Mouse (Mus musculus): ENCODE measurements around the gene Pros1. TPM values are rescaled to one million over a fixed set of nuclear protein-coding genes. Genes with fewer than 3 reads are reported as not detected.

Gene Pros1
- polyA plus RNA-seq, 1 experiment from 2014 or later, result 24.2 TPM

DNA sequence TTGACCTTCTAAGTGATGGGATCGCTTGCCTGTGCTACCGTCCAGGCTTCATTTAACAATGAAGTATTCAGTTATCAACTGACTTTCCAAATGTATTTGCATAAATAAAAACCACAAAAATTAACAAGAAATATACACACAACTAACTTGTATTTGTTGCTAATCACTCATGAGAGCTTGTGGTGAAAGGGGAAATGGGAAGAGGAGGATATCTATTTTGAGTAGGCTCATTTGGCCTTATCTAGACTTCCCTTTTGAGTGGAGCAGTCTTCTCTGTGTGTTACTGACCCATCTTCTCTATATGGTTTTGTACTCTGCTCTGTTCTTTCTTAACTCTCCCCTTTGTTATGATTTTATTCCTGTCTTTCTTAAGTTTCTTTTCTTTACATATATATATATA lies 2.2 kb downstream of the Pros1 start:
- H3K4me2 ChIP-seq, result peak overlapping the region; percentile 43; the same call in 1 of the 2 replicates
- WGBS, result 66% methylated on average over 2 of the region's 2 CpGs
- no peak for DNase-seq (ENCODE audit: low spot score)
- no peak for ATAC-seq (replicated peaks; ENCODE audit: low FRiP score)
- H3K4me1 ChIP-seq (replicated peaks; ENCODE audit: control insufficient read depth, insufficient read depth, low read length), result peaks cover 3% of the 10 kb centered on the region
- no peak overlapping the region for H3K4me3 ChIP-seq (ENCODE audit: low read depth, low read length)
- H3K9ac ChIP-seq (ENCODE audit: low read depth, low read length), result no peak overlapping the region
- H3K36me3 ChIP-seq (ENCODE audit: control insufficient read depth, insufficient read depth, low read length), result no peaks in the 10 kb centered on the region
- H3K9me3 ChIP-seq (ENCODE audit: control insufficient read depth, low read length), result no peaks in the 10 kb centered on the region
- no peak overlapping the region for H3K27ac ChIP-seq (ENCODE audit: low read depth, low read length)
- H3K27me3 ChIP-seq (replicated peaks; ENCODE audit: control insufficient read depth, insufficient read depth, low read length), result no peaks in the 10 kb centered on the region

DNA sequence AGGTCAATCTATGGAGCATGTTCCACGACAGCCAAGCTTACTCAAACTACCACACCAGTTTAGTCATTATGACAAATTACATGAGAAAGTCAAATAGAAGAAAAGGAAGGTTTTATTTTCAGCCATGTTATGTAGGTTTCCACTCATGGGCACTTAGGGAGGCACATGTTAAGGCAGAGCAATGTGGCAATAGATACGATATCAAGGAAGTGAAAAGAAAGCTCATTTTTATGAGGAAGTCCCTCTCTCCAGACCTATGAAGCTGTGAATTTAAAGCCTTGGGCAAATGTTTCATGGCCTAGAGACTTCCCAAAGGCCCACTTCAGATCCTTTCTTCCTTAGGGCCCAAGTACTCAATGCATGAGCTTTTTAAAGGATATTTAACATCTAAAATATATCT lies 3.4 kb downstream of the Pros1 start:
- Histone ChIP-seq H3K4me2 (no peak overlapping the region), H3K4me3 (ENCODE audit: low read depth, low read length) (no peak overlapping the region), H3K9ac (ENCODE audit: low read depth, low read length) (no peak overlapping the region), H3K27ac (ENCODE audit: low read depth, low read length) (no peak overlapping the region), H3K4me1 (replicated peaks; ENCODE audit: control insufficient read depth, insufficient read depth, low read length) (peaks cover 3% of the 10 kb centered on the region), H3K36me3 (ENCODE audit: control insufficient read depth, insufficient read depth, low read length) (no peaks in the 10 kb centered on the region), H3K27me3 (replicated peaks; ENCODE audit: control insufficient read depth, insufficient read depth, low read length) (no peaks in the 10 kb centered on the region), H3K9me3 (ENCODE audit: control insufficient read depth, low read length) (no peaks in the 10 kb centered on the region)
- no peak for DNase-seq (ENCODE audit: low spot score)
- ATAC-seq (replicated peaks; ENCODE audit: low FRiP score), result no peak
- 59% methylated on average over 2 of the region's 2 CpGs for WGBS

- Histone ChIP-seq H3K27me3 (replicated peaks; ENCODE audit: control insufficient read depth, insufficient read depth, low read length) (no peaks in the 10 kb centered on the region), H3K9me3 (ENCODE audit: control insufficient read depth, low read length) (no peaks in the 10 kb centered on the region), H3K27ac (ENCODE audit: low read depth, low read length) (no peak overlapping the region), H3K9ac (ENCODE audit: low read depth, low read length) (no peak overlapping the region), H3K4me1 (replicated peaks; ENCODE audit: control insufficient read depth, insufficient read depth, low read length) (peaks cover 3% of the 10 kb centered on the region), H3K4me3 (ENCODE audit: low read depth, low read length) (no peak overlapping the region), H3K4me2 (no peak overlapping the region), H3K36me3 (ENCODE audit: control insufficient read depth, insufficient read depth, low read length) (no peaks in the 10 kb centered on the region)
- DNase-seq (ENCODE audit: low spot score), result no peak
- 89% methylated on average over 1 of the region's 1 CpGs for WGBS
- no peak for ATAC-seq (replicated peaks; ENCODE audit: low FRiP score)
These were observed 3.9 kb downstream of the Pros1 start for GRCm38 (mm10) chr16:62858018-62858417.

DNA sequence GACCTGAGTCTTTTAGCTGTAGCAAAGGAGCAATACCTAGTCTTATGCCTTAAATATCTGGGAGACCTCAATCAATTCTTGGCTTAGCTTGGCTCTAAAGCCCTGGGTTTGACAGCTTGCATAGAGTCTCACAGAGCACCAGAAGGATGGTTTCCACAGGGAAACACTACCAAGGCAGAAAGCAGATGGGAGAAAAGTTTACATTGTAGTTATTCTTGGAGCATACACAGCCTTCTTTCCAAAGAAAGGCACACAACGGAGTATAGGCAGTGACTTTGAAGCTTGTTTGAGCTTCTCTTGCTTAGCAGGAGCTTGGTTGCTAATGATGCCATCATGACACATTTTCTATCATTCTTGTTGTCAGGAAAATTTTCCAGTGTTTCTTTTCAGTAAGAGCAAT lies 6.0 kb downstream of the Pros1 start:
- no peaks in the 10 kb centered on the region for H3K27me3 ChIP-seq (replicated peaks; ENCODE audit: control insufficient read depth, insufficient read depth, low read length)
- ATAC-seq (replicated peaks; ENCODE audit: low FRiP score) (no peak), DNase-seq (ENCODE audit: low spot score) (no peak)
- 70% methylated on average over 1 of the region's 1 CpGs for WGBS
- H3K36me3 ChIP-seq (ENCODE audit: control insufficient read depth, insufficient read depth, low read length), result no peaks in the 10 kb centered on the region; the same call in 1 of the 2 replicates
- no peak overlapping the region for H3K4me2 ChIP-seq
- no peak overlapping the region for H3K9ac ChIP-seq (ENCODE audit: low read depth, low read length)
- no peak overlapping the region for H3K4me3 ChIP-seq (ENCODE audit: low read depth, low read length)
- H3K4me1 ChIP-seq (replicated peaks; ENCODE audit: control insufficient read depth, insufficient read depth, low read length), result peaks cover 3% of the 10 kb centered on the region
- no peaks in the 10 kb centered on the region for H3K9me3 ChIP-seq (ENCODE audit: control insufficient read depth, low read length)
- no peak overlapping the region for H3K27ac ChIP-seq (ENCODE audit: low read depth, low read length)

DNA sequence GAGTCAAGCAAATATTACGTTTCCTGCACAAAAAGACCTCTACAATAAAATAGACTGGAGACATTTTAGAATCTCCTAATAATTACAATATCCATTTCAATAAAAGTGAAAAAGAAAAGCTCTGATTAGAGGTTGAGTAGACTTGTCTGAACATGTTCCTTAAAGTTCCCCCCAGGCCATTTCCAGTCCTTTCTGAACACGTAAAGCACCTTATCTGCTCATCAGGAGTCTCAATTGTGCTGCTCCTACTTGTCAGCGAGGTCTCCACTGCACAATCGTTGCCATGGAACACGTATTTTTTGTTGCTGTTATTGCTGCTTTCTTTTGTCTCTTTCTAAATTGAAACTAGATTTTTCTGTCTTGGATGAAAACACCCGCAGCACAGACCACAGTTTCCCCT lies 7.3 kb downstream of the Pros1 start:
- no peaks in the 10 kb centered on the region for H3K9me3 ChIP-seq (ENCODE audit: control insufficient read depth, low read length)
- no peaks in the 10 kb centered on the region for H3K4me1 ChIP-seq (replicated peaks; ENCODE audit: control insufficient read depth, insufficient read depth, low read length)
- no peak overlapping the region for H3K9ac ChIP-seq (ENCODE audit: low read depth, low read length)
- H3K27ac ChIP-seq (ENCODE audit: low read depth, low read length), result no peak overlapping the region
- no peak overlapping the region; the same call in 1 of the 2 replicates for H3K4me2 ChIP-seq
- DNase-seq (ENCODE audit: low spot score) (no peak), ATAC-seq (replicated peaks; ENCODE audit: low FRiP score) (no peak)
- WGBS, result 60% methylated on average over 6 of the region's 6 CpGs
- H3K27me3 ChIP-seq (replicated peaks; ENCODE audit: control insufficient read depth, insufficient read depth, low read length), result no peaks in the 10 kb centered on the region
- no peaks in the 10 kb centered on the region; the same call in 1 of the 2 replicates for H3K36me3 ChIP-seq (ENCODE audit: control insufficient read depth, insufficient read depth, low read length)
- H3K4me3 ChIP-seq (ENCODE audit: low read depth, low read length), result no peak overlapping the region

GRCm38 (mm10) chr16:62872688-62873117 lies 18.6 kb downstream of the Pros1 start:
- no peak overlapping the region for H3K27ac ChIP-seq (ENCODE audit: low read depth, low read length)
- H3K4me1 ChIP-seq (replicated peaks; ENCODE audit: control insufficient read depth, insufficient read depth, low read length), result no peaks in the 10 kb centered on the region
- no peaks in the 10 kb centered on the region for H3K9me3 ChIP-seq (ENCODE audit: control insufficient read depth, low read length)
- DNase-seq (ENCODE audit: low spot score), result no peak
- no peak overlapping the region for H3K9ac ChIP-seq (ENCODE audit: low read depth, low read length)
- no peaks in the 10 kb centered on the region for H3K27me3 ChIP-seq (replicated peaks; ENCODE audit: control insufficient read depth, insufficient read depth, low read length)
- WGBS, result 80% methylated on average over 5 of the region's 5 CpGs
- H3K4me2 ChIP-seq, result no peak overlapping the region
- no peak for ATAC-seq (replicated peaks; ENCODE audit: low FRiP score)
- no peaks in the 10 kb centered on the region for H3K36me3 ChIP-seq (ENCODE audit: control insufficient read depth, insufficient read depth, low read length)
- no peak overlapping the region for H3K4me3 ChIP-seq (ENCODE audit: low read depth, low read length)

DNA sequence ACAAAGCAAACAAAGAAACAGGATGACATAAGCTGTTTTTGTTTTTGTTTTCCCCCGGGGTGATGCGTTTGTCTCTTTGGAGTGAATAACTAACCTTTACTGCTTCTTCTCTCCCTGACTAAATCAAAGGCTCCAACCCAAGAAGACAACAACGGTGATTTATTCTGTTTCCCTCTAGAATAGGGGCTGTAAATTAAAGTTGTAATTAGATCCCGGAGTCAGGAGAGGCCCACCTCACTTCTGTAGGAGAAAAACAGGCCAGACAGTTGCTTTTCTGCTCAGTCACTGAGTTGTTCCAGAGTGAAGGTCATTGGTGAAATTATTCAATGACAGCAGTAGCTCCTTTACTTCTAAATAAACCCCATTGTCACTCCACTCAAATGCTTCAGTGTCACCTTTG lies 19.1 kb downstream of the Pros1 start:
- no peak overlapping the region for H3K4me2 ChIP-seq
- H3K27ac ChIP-seq (ENCODE audit: low read depth, low read length), result no peak overlapping the region
- H3K27me3 ChIP-seq (replicated peaks; ENCODE audit: control insufficient read depth, insufficient read depth, low read length), result no peaks in the 10 kb centered on the region
- no peaks in the 10 kb centered on the region for H3K36me3 ChIP-seq (ENCODE audit: control insufficient read depth, insufficient read depth, low read length)
- H3K9me3 ChIP-seq (ENCODE audit: control insufficient read depth, low read length), result no peaks in the 10 kb centered on the region
- DNase-seq (ENCODE audit: low spot score), result no peak
- WGBS, result 79% methylated on average over 4 of the region's 4 CpGs
- no peaks in the 10 kb centered on the region for H3K4me1 ChIP-seq (replicated peaks; ENCODE audit: control insufficient read depth, insufficient read depth, low read length)
- no peak overlapping the region for H3K4me3 ChIP-seq (ENCODE audit: low read depth, low read length)
- no peak overlapping the region for H3K9ac ChIP-seq (ENCODE audit: low read depth, low read length)
- ATAC-seq (replicated peaks; ENCODE audit: low FRiP score), result no peak

GRCm38 (mm10) chr16:62874065-62874464 lies 20.0 kb downstream of the Pros1 start:
- H3K27ac ChIP-seq (ENCODE audit: low read depth, low read length), result no peak overlapping the region
- H3K4me1 ChIP-seq (replicated peaks; ENCODE audit: control insufficient read depth, insufficient read depth, low read length), result no peaks in the 10 kb centered on the region
- H3K9me3 ChIP-seq (ENCODE audit: control insufficient read depth, low read length), result no peaks in the 10 kb centered on the region
- 89% methylated on average over 6 of the region's 6 CpGs for WGBS
- H3K4me3 ChIP-seq (ENCODE audit: low read depth, low read length), result no peak overlapping the region
- DNase-seq (ENCODE audit: low spot score) (no peak), ATAC-seq (replicated peaks; ENCODE audit: low FRiP score) (no peak)
- H3K27me3 ChIP-seq (replicated peaks; ENCODE audit: control insufficient read depth, insufficient read depth, low read length), result no peaks in the 10 kb centered on the region
- no peaks in the 10 kb centered on the region for H3K36me3 ChIP-seq (ENCODE audit: control insufficient read depth, insufficient read depth, low read length)
- no peak overlapping the region for H3K4me2 ChIP-seq
- no peak overlapping the region for H3K9ac ChIP-seq (ENCODE audit: low read depth, low read length)

DNA sequence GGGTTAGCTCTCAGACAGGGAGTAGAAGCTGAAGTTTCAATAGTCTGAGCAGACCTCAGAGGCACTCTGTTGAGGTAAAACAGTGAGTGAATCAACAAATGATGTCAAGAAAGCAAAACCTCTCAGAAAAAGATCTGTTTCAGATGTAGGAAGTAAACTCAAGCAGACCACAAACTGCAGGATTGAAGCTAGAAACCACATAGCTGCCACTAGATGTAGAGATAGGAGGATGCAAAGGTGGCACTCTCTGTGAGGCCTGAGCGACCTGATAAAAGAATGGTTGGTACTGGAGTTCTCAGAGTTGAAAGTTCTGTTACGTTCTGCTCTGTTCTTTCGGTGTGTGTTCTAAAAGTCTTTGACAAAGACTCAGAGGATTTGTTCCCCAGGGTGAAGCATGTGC lies 41.7 kb downstream of the Pros1 start:
- no peak overlapping the region for H3K27ac ChIP-seq (ENCODE audit: low read depth, low read length)
- H3K36me3 ChIP-seq (ENCODE audit: control insufficient read depth, insufficient read depth, low read length), result no peaks in the 10 kb centered on the region
- no peak overlapping the region for H3K4me2 ChIP-seq
- H3K4me3 ChIP-seq (ENCODE audit: low read depth, low read length), result no peak overlapping the region
- DNase-seq (ENCODE audit: low spot score) (no peak), ATAC-seq (replicated peaks; ENCODE audit: low FRiP score) (no peak)
- no peaks in the 10 kb centered on the region for H3K9me3 ChIP-seq (ENCODE audit: control insufficient read depth, low read length)
- WGBS, result 81% methylated on average over 3 of the region's 3 CpGs
- H3K27me3 ChIP-seq (replicated peaks; ENCODE audit: control insufficient read depth, insufficient read depth, low read length), result no peaks in the 10 kb centered on the region
- H3K4me1 ChIP-seq (replicated peaks; ENCODE audit: control insufficient read depth, insufficient read depth, low read length), result no peaks in the 10 kb centered on the region
- no peak overlapping the region for H3K9ac ChIP-seq (ENCODE audit: low read depth, low read length)
